Mouse (Mus musculus) erythroblast, embryonic 14.5 days (primary cell): ENCODE data around the gene Arxes2.

ENCODE experiments used
- GATA1 ChIP-seq: IDR thresholded peaks from 2 replicates; pipeline ENCODE4 v1.6.1; 2012; ENCODE audit warnings: low read length, inconsistent platforms, mixed read lengths
- TAL1 ChIP-seq: IDR thresholded peaks from 3 replicates; pipeline ENCODE4 v1.6.1; 2012; ENCODE audit warnings: low read length, inconsistent platforms, mixed read lengths

DNA sequence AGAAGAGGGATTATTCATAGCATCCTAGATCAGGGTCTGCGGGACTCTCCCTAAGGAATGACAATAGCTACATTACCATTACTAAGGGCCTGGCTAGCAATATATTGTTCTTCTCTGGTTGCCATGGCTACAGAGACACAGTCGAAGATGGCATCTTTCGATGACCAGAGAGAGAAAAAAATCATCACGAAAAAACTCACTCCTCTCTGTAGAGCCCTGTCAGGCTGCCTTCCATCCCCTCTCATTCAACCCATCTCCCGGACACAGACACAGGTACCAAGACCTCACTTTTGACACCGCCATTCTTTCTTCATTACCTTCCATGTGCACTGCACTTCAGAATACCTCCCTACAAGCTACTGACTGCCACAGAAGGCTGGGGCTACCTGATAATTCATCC is 30.5 kb upstream of the Arxes2 start:
- TF ChIP-seq GATA1 (no peak), TAL1 (no peak)
